Mouse (Mus musculus): ENCODE measurements around the gene Foxo1.

DNA sequence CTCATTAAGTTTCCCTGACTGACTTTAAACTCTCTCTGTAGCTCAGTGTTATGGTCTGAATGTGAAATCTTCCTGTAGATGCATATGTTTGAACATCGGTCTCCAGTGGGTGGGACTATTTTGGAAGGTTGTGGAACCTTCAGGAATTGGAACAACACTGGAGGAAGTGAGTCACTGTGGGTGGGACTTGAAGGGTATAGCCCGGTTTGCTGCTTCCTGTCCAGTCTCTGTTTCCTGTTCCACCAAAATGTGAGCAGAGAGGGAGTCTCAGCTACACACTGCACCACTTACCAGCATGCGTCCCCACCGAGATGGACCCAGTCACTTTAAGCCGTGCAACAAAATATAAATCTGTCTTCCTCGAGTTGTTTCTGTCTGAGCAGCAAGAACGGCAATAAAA is 122.2 kb downstream of the Foxo1 start:
- TF ChIP-seq CTCF (IDR thresholded peaks at IDR 0.05; ENCODE audit: low read depth) (no peak), EP300 (IDR thresholded peaks at IDR 0.05; ENCODE audit: low read depth) (no peak)
